Mouse (Mus musculus) inflammation-experienced regulatory T-cells, adult 6 months (primary cell): ENCODE measurements at regions not wholly inside any gene's neighbourhood (a gene's known extent, or its start where the extent isn't known, plus 50 kb on each side); places are given as distances from the start of the nearest gene placed in this dataset.

Experiments
- ATAC-seq: one replicate; pipeline ENCODE4 v1.8.0; 2017

DNA sequence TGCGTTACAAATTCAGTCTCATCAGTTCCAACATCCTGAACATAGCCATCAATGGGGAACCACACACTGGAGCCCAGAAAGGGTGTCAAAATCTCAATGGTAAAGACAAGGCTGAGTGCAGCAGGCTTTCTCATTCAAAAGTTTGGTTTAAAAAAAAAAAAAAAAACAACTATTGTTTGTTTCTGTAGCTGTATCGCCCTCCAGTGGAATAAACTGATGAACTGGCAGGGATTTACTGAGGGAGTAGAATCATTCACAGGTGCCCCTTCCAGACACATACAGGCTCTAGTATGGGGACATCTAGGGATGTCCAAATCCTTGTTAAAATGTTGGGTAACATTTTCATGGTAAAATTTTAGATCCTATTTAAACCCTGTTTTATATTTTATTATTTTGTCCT lies 361.6 kb upstream of the Lmcd1 start:
- ATAC-seq, result no peak

DNA sequence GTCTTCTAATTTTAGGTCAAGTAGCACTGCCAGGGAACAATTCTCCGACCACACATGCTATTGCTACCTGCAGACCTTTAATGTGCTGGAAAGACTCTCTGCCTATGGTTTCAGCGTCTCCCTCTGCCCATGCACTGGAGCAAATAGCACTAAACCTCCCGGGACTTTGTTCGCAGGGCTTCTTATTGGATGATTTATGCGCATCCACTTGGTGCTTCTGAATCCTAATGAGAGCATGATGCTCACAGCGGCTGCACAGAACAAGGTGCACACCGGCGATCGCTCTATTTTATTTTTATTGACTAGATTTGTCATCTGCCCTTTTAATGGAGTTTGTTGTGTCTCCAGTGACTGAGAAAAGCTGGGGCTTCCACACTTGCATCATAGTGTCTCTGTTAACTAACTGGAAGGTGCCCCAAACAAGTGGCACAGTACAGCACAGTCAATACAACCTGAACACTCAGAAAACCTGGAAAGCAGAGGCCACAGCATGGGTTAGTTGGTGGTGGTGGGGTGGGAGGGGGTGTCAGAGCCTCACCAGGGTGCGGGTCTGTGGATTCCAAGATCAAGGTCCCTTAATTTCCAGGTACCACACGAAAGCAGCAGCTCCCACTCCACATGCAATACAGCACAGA lies 359.7 kb upstream of the Lmcd1 start:
- ATAC-seq, result no peak

DNA sequence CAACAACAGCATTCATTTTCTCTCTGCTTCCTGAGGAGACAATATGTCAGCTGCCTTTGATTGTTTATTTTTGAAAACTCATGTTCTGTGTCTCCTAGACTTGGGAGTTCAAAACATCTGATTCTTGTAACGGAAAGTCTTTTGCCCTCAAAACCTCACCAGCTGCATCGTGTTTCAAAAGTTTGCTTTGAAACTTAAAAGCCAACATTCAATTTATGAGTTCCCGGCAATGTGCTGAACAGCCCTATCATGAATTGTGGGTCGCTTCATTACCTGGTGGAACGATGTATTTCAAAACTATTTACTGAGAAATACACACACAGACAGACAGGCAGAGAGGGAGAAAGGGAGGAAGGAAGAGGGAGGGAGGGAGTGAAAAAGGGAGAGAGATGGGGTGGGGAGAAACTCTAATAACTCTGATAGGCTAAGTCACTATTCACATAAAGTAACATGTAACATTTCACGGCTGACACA lies 356.3 kb upstream of the Lmcd1 start:
- ATAC-seq, result no peak

DNA sequence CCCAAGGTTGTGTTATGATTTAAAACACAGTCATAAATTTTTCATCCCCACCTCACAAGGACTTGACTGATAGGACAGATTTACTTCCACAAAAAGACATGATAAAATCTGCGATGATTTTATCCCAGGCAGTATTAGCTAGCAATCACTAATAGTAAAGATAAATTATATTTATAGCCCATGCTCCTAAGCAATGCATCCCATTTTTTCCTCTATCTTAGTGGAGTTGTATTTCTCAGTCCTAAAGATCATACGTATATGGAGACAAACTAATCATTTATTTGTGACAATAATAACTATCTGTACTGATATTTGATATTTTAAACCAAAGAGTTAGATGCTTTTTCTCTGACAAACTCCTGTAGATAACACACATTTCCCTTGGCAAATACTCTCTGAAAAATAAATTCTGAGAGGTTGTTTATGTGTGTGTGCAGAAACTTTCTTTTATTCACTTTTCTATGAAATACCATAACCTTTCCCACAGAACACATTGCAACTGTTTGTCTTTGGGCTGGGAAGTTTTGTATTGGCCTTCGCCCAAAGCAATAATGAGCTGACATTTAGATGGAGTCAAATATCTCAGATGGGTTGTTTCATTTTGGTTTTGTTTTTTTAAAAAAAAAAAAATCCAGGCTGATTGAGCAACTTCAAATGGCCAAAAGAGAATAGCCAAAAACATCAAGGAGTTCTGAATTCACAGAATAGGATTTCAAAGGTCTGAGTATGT lies 355.5 kb upstream of the Lmcd1 start:
- no peak for ATAC-seq

DNA sequence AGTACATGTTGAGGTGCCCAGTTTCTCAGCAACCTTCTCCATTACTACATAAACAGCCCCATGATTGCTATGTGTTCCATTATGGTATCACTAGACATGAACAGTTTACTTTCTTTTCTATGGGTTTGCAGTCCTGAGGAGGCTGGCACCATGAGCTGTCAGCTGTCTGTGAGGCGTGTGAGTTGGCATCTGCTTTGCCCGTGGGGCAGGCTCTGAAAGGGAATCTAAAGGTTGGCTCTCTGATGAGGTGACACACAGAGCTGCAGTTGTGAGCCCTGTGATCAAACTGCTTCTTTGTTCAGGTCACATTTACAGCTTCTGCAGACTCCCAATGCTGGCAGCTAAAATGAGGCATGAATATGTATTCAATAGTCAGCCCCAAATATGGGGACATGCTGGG lies 341.0 kb upstream of the Lmcd1 start:
- ATAC-seq, result no peak

DNA sequence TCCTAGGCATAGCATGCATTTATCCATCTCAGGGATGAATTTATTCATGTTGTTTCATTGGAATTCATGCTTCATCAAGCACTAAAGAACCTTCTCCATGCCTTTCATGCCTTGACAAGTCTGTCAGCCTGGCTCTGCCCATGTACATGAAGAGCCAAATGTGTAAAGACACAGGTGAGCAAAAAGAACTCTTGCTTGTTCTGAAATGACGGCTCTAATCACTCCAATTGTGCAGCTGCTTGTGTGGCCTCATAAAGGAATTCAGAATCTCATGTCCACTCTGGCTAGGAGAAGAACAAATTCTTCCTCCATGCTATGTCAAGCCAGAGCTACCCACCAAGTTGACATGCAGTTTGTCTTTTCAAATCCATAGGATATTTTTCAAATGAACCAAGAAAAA lies 319.2 kb upstream of the Lmcd1 start:
- ATAC-seq, result no peak

DNA sequence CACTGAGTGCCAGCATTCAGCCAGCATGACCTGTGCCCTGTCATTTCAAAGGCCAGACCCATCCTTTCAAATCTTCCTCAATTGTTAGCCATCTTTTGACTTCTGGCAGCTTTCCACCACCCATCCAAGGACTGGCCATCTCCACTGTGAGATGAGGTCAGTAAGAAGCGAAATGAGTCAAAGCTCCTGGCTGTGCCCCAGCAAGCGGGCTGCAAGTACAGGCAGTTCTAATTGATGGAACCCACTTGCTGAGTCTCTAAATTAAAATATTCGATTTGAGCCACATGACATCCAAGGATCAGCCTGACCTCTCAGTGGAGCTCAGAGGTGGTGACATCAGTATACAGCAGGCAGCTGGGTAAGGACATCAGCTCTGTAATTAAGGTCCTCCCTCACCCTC lies 307.8 kb upstream of the Lmcd1 start:
- ATAC-seq, result no peak

DNA sequence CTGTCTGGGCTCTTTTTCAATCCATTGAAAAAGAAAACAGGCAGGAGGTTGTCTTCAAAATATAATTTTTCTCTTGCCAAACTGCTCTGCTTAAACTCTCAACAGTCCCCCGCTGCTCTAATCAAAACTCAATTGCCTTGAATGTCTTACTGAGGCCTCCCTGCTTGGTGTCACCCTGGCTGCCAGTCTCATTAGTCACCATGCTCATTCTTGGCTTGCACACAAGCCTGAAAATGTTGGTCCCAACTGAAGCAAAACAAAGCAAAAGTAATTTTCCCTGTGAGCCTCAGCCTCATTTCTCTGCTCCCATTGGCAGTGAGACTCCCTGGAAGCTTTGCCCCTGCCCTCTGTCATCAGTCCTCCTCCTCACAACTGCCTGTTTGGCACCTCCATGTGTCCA lies 288.1 kb upstream of the Lmcd1 start:
- no peak for ATAC-seq

DNA sequence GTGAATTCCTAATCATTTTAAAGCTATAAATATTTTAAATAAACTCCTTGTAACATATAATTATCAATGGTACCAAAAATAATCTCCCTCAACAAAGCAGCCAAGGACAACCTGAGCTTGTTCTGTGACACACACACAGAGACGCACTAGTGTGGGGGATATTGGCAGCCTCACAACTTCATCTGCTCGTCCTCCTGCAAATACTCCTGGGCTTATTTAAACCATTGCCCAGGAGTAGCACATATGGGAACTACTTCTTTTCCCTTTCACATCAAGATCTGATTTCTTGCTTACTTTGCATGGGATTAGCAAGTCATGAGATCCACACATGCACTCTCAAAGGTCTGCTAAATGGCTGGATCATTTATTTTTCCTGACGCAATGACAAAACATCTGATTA lies 277.7 kb upstream of the Lmcd1 start:
- no peak for ATAC-seq

DNA sequence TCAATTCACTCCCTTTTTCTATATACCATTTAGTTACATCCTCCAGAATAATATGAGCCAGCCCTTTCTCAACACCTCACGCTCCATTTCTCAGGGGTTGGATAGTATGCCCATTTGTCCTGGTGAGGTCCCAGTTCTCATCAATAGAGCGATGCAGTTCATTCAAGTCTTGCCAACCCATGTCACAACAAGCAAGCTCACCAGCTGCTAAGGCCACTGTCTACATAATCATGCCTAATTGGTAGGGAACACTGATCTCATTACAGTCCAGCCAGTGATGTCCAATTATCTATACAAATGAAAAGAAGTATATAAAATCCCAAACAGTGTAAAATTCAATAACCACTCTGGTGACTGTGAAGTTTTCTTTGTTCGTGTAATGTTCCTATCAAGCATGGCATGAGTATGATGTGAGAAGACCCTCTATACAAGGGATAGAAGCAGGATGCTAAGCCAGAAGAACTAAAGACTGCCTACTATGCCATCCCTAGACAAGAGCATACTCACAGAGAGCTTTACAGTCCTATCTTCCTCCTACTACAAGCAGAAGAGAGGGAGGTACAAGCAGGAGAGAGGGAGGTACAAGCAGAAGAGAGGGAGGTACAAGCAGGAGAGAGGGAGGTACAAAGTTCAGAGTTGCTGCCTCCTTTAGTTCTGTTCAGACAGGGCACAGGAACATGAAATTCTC lies 269.6 kb upstream of the Lmcd1 start:
- no peak for ATAC-seq

DNA sequence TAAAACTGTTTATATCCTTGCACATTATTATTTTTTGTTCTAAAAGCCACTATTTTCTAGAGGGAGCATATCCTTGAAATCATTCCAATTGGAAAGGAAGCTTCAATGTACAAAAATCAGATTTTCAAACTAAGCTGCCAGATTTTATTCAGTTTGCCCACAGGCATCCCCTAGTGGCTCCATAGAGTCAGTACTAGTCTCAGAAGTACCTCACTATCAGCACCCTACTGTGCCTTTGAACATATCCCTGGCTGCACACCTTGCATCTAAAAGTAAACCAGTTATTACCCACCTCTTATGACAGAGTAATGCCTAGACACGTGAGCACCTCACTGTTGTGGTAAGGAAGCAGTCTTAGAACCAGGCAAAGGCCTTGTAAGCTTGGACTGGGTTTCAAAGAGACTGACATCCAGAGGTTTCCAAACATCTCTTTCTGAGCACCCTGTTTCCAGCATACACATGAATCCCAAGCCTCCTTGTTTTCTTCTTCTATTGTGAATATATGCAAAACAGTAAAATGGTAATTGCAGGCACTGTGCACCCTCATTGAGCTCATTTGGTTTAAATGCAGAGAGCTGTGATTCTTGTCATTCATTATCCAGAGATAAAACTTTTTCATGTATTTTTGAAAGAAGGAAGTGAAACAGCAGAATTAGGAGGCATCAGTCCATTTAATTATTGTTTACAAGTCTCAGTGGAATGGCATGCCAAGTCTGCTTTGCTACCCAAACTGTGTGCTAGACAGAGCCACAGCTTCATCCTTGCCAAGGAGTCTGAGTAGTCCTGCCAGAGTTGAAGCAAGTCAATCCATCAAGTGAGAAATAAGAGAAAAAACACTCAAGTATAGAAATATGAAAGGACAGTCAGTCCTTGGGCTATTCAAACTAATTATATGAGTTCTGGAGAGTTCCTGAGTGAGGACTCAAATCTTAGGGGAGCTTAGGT lies 247.0 kb upstream of the Lmcd1 start:
- no peak for ATAC-seq

DNA sequence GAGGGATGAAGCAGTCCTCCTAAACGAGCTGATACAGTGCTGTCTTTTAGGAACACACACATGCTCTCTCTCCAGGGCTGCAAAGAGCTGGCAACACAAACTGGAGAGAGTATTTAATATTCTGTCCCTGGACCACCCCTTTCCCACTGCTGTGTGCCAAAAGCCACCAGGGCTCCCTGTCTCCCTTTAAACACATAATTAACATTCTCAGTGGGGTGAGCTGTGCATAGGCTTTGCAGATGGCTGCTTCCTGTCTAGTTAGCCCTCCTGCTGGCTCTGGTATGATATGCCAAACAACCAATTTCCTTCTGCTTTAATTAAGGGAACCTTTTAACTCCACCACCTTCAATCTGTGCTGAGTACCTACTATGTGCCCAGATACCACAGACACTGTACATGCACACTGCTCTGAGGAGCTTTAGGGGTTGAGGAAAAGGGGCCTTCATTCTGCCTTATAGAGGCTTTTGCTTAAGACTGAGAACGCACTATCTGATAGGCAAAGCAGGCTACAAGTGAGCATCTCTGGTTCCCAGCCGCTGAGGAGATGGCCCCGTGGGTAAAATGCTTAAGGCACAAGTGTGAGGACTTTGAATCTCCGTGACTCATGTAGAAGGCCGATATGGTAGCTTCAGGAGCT lies 222.9 kb upstream of the Lmcd1 start:
- no peak for ATAC-seq

DNA sequence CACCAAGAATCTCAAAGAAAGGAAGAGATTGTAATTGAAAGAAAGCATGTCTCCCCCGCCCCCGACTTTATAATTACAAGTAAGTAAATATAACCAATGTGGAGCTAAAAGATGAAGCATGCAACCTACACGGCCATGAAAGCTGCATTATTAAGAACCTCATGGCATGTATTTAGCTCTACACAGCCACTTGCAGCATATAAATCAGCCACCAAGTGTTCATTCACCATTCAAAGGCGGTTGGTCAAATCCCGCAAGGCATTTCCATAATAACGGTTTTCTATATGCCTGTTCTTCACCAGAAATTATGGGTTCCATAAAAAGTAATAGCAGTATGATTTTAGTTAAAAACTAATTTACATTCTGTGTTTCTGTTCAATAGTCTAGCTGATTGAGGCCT lies 221.4 kb upstream of the Lmcd1 start:
- no peak for ATAC-seq

DNA sequence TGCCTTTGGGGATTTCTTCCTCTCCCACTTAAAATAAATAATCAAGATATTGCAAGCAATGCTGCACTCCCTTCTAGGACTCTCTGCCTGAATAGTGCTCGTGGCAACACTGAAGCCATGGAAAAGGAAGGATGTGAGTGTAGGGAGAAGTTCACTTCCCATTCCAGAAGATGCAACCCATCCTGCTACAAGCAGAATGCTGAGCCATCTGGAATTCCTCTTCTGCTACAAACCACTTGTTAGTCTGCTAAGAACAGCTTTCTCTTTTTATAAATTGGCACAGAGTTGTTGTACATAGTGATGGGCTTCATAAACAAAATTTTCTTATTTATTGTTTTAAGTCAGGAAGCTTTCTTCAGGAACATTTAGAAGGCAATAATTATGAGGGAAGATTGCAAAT lies 215.7 kb upstream of the Lmcd1 start:
- ATAC-seq, result no peak

DNA sequence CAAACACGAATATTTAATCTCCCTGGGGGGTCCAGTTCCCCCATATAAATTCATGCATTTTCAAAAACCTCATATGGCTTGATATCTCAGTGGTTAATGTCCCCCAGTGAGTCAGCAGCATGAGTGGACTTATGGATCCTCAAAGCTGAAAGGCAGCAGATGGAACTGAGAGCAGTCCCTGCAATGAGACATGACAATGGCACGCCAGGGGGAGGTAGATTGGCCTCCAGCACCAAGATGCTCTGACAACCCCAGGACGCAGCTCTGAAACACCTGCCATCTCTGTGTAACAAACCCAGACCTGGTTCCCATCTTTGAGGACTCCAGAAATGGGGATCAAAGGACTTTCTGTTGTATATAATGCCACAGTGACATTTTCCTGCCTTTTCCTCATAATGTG lies 210.6 kb upstream of the Lmcd1 start:
- no peak for ATAC-seq

DNA sequence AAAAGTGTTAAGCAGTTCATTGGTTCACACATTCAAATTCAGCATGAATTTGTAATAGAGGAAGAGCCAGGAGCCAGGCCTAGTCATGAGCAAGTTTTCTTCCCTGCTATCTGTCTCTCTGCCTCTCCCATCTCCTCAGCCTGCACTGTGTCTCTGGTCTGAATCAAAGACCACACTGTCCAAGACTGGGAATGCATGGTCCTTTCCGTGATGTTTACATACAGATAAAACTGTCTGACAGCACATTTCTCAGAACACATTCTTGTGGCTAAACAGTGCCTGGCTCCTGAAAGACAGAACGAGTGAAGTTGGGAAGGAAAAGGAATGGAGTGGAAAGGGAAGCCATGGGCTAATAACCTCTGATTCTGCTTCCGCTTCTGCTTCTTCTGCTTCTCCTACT lies 183.0 kb upstream of the Lmcd1 start:
- ATAC-seq, result no peak

DNA sequence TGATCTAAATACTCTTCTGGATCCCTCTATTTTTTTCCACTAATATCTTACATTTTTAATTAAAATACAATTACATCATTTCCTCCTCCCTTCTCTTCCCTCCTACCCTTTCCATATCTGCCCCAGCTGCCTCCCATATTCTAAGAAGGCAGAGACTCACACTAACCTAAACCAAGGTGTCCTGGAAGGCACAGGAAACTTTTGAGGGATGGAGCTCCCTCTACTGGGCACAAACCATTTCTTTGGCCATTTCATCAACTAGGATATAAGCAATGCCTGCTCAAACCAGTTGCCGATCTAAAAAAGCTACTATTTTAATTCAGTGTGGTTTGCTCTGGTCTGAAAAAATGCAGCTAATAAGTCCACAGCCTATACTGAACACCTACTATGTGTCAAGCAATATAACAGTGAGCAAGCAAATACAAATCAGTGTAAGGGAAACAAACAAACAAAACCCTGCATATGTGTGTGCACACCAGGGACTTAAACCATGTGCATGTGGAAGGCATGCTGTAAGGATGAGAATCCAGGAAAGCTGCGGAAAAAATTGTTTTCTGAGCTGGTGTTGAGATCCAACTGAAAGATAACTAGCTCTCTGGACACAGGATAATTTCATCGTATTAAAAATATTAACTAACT lies 182.3 kb upstream of the Lmcd1 start:
- ATAC-seq, result no peak

DNA sequence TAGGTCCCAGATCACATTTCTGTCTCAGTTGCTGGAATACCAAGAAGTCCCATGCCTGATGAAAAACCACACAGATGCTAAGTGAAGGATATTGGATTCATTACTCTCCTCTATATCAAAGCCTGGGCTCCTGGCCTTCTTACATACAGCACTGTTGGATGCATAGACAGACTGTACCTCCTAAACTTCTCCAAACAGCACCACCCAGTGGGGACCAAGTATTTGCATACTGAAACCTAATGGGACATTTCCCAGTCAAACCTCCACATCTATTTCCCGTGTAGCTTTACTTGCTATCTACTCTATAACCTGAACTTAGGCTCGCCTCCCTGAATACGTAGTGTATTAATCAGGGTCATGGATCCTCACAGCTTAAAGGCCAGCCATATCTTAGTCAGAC lies 180.3 kb upstream of the Lmcd1 start:
- ATAC-seq, result no peak

DNA sequence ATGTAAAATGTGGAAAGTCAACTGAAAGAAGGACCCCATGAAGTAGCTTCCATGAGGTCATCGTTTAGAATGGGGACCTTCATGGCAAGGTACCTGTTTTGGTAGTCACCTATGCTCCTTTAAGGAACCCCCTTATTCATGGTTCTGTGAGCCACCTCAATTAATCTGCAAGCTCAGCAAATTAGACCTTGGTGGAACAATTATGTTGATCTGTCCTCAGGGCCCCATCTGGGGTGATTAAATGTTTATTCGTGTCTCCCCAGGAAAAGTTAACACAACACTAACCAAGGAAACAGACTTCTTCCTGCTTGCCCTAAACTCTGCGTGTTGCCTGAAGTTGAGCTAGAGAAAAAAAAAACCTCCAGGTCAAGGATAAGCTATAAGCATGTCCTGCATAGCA lies 175.9 kb upstream of the Lmcd1 start:
- no peak for ATAC-seq

DNA sequence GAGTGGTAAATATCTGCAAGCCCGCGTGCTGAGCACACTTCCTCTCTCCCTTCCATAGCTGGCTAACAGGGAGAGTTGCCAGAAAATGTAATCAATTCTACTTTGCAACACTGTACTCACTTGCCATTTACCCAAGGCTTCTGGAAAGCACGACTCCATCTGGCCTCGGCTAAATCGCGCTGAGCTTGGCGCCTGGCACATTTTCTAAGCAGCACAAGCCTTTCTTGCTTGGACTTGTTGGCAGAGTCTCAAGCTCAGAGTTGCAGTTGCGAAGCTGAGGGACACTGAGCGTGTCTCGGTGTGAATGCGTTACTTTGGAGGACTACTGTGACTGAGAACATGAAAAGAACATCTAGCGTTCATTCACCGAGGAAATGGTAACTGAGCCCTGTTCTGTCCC lies 164.9 kb upstream of the Lmcd1 start:
- ATAC-seq, result no peak

DNA sequence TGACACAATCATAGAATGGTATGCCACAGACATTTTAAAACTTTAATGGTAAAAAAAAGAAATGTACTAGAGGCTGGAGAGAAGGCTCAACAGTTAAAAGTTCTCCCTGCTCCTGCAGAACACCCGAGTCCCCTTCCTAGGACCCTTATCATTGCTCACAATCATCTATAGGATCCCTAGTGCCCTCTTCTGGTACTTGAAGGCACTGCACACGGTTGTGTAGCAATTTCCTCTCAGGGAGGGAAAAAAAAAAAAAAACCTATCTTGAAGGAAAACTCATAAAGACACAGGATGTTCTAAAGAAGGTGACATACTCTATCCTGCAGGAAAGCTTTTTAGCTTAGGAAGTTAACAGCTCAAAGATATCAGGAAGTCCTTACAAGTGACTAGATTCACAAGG lies 154.4 kb upstream of the Lmcd1 start:
- ATAC-seq, result no peak

DNA sequence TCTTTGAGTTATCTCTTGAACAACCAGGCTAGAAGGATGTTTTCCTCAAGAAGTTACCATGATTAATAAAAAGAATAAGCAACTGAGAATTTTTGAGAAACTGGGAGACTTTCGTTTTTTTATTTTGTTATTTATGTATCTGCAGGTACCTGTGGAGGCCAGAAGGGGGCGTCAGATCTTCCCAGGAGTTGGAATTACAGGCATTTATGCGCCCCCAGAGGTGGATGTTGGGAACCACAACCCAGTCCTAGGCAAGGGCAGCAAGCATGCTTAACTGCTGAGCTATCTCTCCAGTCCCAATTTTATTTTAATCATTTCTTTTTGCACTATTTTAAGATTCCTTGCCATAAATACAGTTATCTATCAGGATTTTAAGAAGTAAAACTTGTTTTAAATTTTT lies 140.0 kb upstream of the Lmcd1 start:
- no peak for ATAC-seq
